Mouse (Mus musculus): Measurements from ENCODE around the gene Cdyl.
"Not testable (repeated sequence)": the region's sequence is repeated elsewhere in the genome, so short reads cannot be mapped to it uniquely, and the experiment has no call there.

Gene Cdyl

GRCm38 (mm10) chr13:35805727-35806126, 146.1 kb downstream of the Cdyl start:
- no peak for DNase-seq (ENCODE audit: low spot score)

GRCm38 (mm10) chr13:35806165-35806564, 146.5 kb downstream of the Cdyl start:
- DNase-seq (ENCODE audit: low spot score) = no peak

- DNase-seq (ENCODE audit: low spot score) = no peak
Observed at GRCm38 (mm10) chr13:35807016-35807415, 147.4 kb downstream of the Cdyl start.

- no peak for DNase-seq (ENCODE audit: low spot score)
Observed at GRCm38 (mm10) chr13:35807525-35807924, 147.9 kb downstream of the Cdyl start.

- DNase-seq (ENCODE audit: low spot score) = no peak
Observed at GRCm38 (mm10) chr13:35807940-35808339, 148.3 kb downstream of the Cdyl start.

GRCm38 (mm10) chr13:35809252-35810159, 149.9 kb downstream of the Cdyl start:
- no peak for DNase-seq (ENCODE audit: low spot score)

GRCm38 (mm10) chr13:35810160-35810537, 150.5 kb downstream of the Cdyl start:
- no peak for DNase-seq (ENCODE audit: low spot score)

- no peak for DNase-seq (ENCODE audit: low spot score)
Observed at GRCm38 (mm10) chr13:35811361-35812190, 151.9 kb downstream of the Cdyl start.

GRCm38 (mm10) chr13:35812191-35812440, 152.5 kb downstream of the Cdyl start:
- no peak for DNase-seq (ENCODE audit: low spot score)

GRCm38 (mm10) chr13:35813348-35814127, 153.9 kb downstream of the Cdyl start:
- DNase-seq (ENCODE audit: low spot score) = no peak

- no peak for DNase-seq (ENCODE audit: low spot score)
Observed at GRCm38 (mm10) chr13:35815205-35815726, 155.6 kb downstream of the Cdyl start.

GRCm38 (mm10) chr13:35815782-35816368, 156.2 kb downstream of the Cdyl start:
- peak; percentile 18 for DNase-seq (ENCODE audit: low spot score)

GRCm38 (mm10) chr13:35817626-35818025, 158.0 kb downstream of the Cdyl start:
- no peak for DNase-seq (ENCODE audit: low spot score)

GRCm38 (mm10) chr13:35818060-35818459, 158.4 kb downstream of the Cdyl start:
- no peak for DNase-seq (ENCODE audit: low spot score)

GRCm38 (mm10) chr13:35821821-35822454, 162.3 kb downstream of the Cdyl start:
- no peak for DNase-seq (ENCODE audit: low spot score)

GRCm38 (mm10) chr13:35822795-35823194, 163.2 kb downstream of the Cdyl start:
- no peak for DNase-seq (ENCODE audit: low spot score)

GRCm38 (mm10) chr13:35825639-35826038, 166.0 kb downstream of the Cdyl start:
- no peak for DNase-seq (ENCODE audit: low spot score)

GRCm38 (mm10) chr13:35832676-35833075, 173.0 kb downstream of the Cdyl start:
- DNase-seq (ENCODE audit: low spot score) = peak; percentile 11

GRCm38 (mm10) chr13:35833941-35834340, 174.3 kb downstream of the Cdyl start:
- peak; percentile 22 for DNase-seq (ENCODE audit: low spot score)

GRCm38 (mm10) chr13:35835669-35836068, 176.0 kb downstream of the Cdyl start:
- DNase-seq (ENCODE audit: low spot score) = no peak

GRCm38 (mm10) chr13:35836501-35836900, 176.9 kb downstream of the Cdyl start:
- DNase-seq (ENCODE audit: low spot score) = not testable (repeated sequence)

Measured in urinary bladder, postnatal 14 days (tissue).